Mouse (Mus musculus) small intestine, adult 2 months (tissue): Measurements from ENCODE around the gene 1700024G13Rik. TPM values are rescaled to one million over a fixed set of nuclear protein-coding genes. Genes with fewer than 3 reads are reported as not detected.

Experiments used
- H3K27ac ChIP-seq: fragments of 200-500 bp; 2 replicates; pipeline ENCODE4 v1.5.1; 2012; ENCODE audit warnings: low read depth, low read length, control low read depth, inconsistent platforms; ENCODE audit not compliant: insufficient read depth
- H3K27me3 ChIP-seq: fragments of 200-500 bp; 2 replicates; pipeline ENCODE4 v1.6.1; 2012; ENCODE audit warnings: mild to moderate bottlenecking, moderate library complexity, low read length, inconsistent platforms; ENCODE audit not compliant: control insufficient read depth, insufficient read depth
- H3K36me3 ChIP-seq: fragments of 200-500 bp; 2 replicates; pipeline ENCODE4 v1.6.1; 2012; ENCODE audit warnings: mild to moderate bottlenecking, low read length, control low read depth, inconsistent platforms; ENCODE audit not compliant: control insufficient read depth, insufficient read depth
- H3K4me1 ChIP-seq: fragments of 200-500 bp; 2 replicates; pipeline ENCODE4 v1.6.1; 2012; ENCODE audit warnings: low read length, inconsistent platforms, mixed read lengths; ENCODE audit not compliant: control insufficient read depth, insufficient read depth, insufficient read length
- H3K4me3 ChIP-seq: fragments of 200-500 bp; 2 replicates; pipeline ENCODE4 v1.5.1; 2012; ENCODE audit warnings: low read depth, mild to moderate bottlenecking, control low read depth, inconsistent platforms, low read length, moderate library complexity
- CTCF ChIP-seq: fragments of 200-500 bp; IDR thresholded peaks from 2 replicates; pipeline ENCODE4 v1.5.1; 2012; ENCODE audit warnings: low read depth, mild to moderate bottlenecking, control low read depth, inconsistent platforms, low read length, moderate library complexity, mixed read lengths; ENCODE audit not compliant: insufficient replicate concordance, insufficient read length; ENCODE audit errors: extremely low read depth
- POLR2A ChIP-seq: fragments of 200-500 bp; IDR thresholded peaks from 2 replicates; pipeline ENCODE4 v1.6.1; 2012; ENCODE audit warnings: low read depth, mild to moderate bottlenecking, control low read depth, inconsistent platforms, low read length, moderate library complexity
- WGBS: fragments of 180-500 bp; shearing (Covaris S2); methylation state at CpG from one replicate; pipeline ENCODE4 v1.1.7; 2018; 5-methylcytosine and 5-hydroxymethylcytosine counted together
- polyA plus RNA-seq: library from polyadenylated mRNA; depleted of rRNA; stranded (reverse); fragments of >200 nt; gene quantifications from 2 replicates; pipeline ENCODE4 v1.2.3, GENCODE M21; 2012

Gene 1700024G13Rik
- polyA plus RNA-seq, 1 experiment = not detected

GRCm38 (mm10) chr14:32347307-32347706 lies 40.9 kb downstream of the 1700024G13Rik start:
- TF ChIP-seq POLR2A (no peak), CTCF (no peak)
- H3K27ac ChIP-seq = no peak overlapping the region
- WGBS = 92% methylated on average over 9 of the region's 9 CpGs
- no peak overlapping the region for H3K4me3 ChIP-seq
- no peaks in the 10 kb centered on the region for H3K27me3 ChIP-seq
- peaks cover 6% of the 10 kb centered on the region for H3K4me1 ChIP-seq
- H3K36me3 ChIP-seq = no peaks in the 10 kb centered on the region

- H3K27me3 ChIP-seq = no peaks in the 10 kb centered on the region
- no peak overlapping the region for H3K27ac ChIP-seq
- 37% methylated on average over 10 of the region's 10 CpGs for WGBS
- H3K4me1 ChIP-seq = peaks cover 4% of the 10 kb centered on the region
- no peaks in the 10 kb centered on the region for H3K36me3 ChIP-seq
- no peak overlapping the region for H3K4me3 ChIP-seq
- no peak for TF ChIP-seq CTCF
- TF ChIP-seq POLR2A = no peak
These were observed 43.5 kb downstream of the 1700024G13Rik start for GRCm38 (mm10) chr14:32344694-32345093.

- Histone ChIP-seq H3K27ac (no peak overlapping the region), H3K4me3 (no peak overlapping the region), H3K4me1 (peaks cover 4% of the 10 kb centered on the region), H3K36me3 (no peaks in the 10 kb centered on the region), H3K27me3 (no peaks in the 10 kb centered on the region)
- TF ChIP-seq CTCF = no peak
- TF ChIP-seq POLR2A = no peak
- WGBS = 90% methylated on average over 7 of the region's 7 CpGs
These were observed 44.0 kb downstream of the 1700024G13Rik start for GRCm38 (mm10) chr14:32344176-32344575.

DNA sequence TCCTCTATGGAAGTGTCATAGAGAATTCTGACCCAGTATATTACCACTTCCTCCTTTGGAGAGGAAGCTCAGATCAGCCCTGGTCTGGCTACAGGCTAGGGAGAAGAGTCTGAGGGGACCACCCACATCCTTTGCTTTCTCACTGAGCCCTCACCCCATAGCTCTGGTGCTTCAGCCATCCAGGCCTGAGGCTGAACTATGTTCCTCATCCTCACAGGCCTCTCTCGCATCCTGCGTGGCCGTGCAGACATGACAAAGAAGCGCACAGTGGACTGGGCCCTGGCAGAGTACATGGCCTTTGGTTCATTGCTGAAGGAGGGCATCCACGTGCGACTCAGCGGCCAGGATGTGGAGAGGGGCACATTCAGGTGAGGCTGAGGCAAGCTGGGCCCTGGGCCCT lies 46.4 kb downstream of the 1700024G13Rik start:
- peaks cover 4% of the 10 kb centered on the region for H3K4me1 ChIP-seq

GRCm38 (mm10) chr14:32336547-32336946 lies 51.6 kb downstream of the 1700024G13Rik start:
- Histone ChIP-seq H3K27me3 (no peaks in the 10 kb centered on the region), H3K36me3 (no peaks in the 10 kb centered on the region), H3K4me1 (no peaks in the 10 kb centered on the region), H3K27ac (no peak overlapping the region), H3K4me3 (no peak overlapping the region)
- TF ChIP-seq CTCF (no peak), POLR2A (no peak)
- 89% methylated on average over 11 of the region's 11 CpGs for whole genome bisulfite sequencing

More for the DNA sequence above, 46.4 kb downstream of the 1700024G13Rik start:
- WGBS = 94% methylated on average over 7 of the region's 7 CpGs
- TF ChIP-seq CTCF (no peak), POLR2A (no peak)
- H3K27ac ChIP-seq = no peak overlapping the region
- no peak overlapping the region for H3K4me3 ChIP-seq
- no peaks in the 10 kb centered on the region for H3K27me3 ChIP-seq
- no peaks in the 10 kb centered on the region for H3K36me3 ChIP-seq

- Histone ChIP-seq H3K27me3 (no peaks in the 10 kb centered on the region), H3K36me3 (no peaks in the 10 kb centered on the region), H3K27ac (no peak overlapping the region), H3K4me3 (no peak overlapping the region), H3K4me1 (no peaks in the 10 kb centered on the region)
- WGBS = 72% methylated on average over 6 of the region's 6 CpGs
- TF ChIP-seq POLR2A = no peak
- no peak for TF ChIP-seq CTCF
These were observed 52.2 kb downstream of the 1700024G13Rik start for GRCm38 (mm10) chr14:32336021-32336420.

DNA sequence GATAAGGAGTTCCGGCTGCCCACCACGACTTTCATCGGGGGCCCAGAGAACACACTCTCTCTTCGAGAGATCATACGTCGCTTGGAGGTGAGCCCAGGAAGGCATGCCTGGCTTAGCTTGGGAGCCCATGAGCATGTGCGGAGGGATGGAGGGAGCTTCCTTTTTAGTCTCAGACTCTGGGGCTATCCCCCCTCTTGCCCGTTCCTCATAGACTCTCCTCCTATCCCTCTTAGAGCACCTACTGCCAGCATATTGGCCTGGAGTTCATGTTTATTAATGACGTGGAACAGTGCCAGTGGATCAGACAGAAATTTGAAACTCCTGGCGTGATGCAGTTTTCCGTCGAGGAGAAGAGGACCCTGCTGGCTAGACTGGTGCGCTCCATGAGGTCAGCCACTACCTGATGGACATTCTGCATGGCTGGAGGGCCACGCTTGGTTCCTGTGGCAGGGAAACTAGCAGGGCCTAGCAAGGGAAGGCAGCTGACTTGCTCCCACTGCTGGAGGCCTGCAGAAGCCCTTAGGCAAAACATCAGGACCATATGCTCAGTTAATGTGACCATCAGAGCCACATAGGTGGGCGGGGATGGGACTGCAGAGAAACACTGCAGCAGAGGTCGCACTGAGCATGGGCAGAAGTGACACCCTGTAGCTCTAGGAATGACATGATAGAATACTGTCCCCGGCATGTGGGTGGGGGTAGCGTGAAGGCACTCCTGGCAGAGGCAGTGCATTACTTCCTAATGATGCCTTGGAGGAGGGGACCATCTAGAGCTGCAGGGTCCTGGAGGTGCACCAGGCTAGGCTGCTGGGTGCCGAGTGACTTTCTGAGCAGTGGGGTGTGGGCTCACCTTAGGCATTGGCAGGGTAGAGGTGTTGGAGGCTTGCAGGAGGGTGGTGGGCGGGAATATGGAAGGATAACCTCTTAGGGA lies 55.4 kb downstream of the 1700024G13Rik start:
- no peak for TF ChIP-seq POLR2A
- TF ChIP-seq CTCF = no peak
- Histone ChIP-seq H3K4me1 (no peaks in the 10 kb centered on the region), H3K27me3 (no peaks in the 10 kb centered on the region), H3K36me3 (no peaks in the 10 kb centered on the region), H3K27ac (no peak overlapping the region), H3K4me3 (no peak overlapping the region)
- 90% methylated on average over 20 of the region's 20 CpGs for WGBS
